Comparison of ENCODE assay signal across 35 mouse cellular contexts in the genomic region with DNA sequence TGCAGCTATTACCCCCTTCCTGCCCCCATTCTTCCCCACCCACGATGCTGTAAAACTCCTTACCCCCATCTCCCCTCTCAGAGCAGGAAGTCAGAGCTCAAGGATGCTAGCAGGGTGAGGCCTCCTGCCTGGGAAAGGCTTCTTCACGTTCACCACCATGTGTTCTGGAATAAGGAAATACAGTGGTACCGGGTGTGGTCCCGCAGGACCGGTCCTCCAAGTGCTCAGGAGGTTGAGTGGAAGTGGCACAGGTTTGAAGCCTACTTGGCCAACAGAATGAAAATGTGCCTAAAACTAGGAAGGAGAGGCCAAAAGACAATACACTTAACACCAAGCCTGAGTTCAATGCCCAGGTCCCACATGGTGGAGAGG. TPM values are rescaled to one million over a fixed set of nuclear protein-coding genes. Genes with fewer than 3 reads are reported as not detected.
DNase-seq lines count a peak whose midpoint lies in the region; ATAC-seq and TF ChIP-seq lines count a peak whose summit lies in the region.
"Had no signal": no experiment of that assay in that cellular context is flagged by ENCODE, and none has a peak within 500 bp of the region (broad histone marks: within the 10 kb centered on the region; RNA-seq: fewer than 3 reads in every experiment).

No protein-coding gene starts in this region.

- ATAC-seq in kidney, embryonic 15.5 days (replicated peaks; ENCODE audit: low FRiP score), result no peak
- ATAC-seq in lung, embryonic 16.5 days (ENCODE audit: low read depth), result no peak; the same call in 1 of the 2 replicates
- peak; percentile 41 for ATAC-seq in lung, postnatal 0 days
- peak; percentile 54; the same call in 1 of the 2 replicates for ATAC-seq in stomach, postnatal 0 days (ENCODE audit: low FRiP score, low TSS enrichment)
- ATAC-seq: forebrain, embryonic 15.5 days; midbrain, embryonic 16.5 days had no signal

- WGBS in kidney, embryonic 15.5 days, result 68% methylated on average over 5 of the region's 5 CpGs
- 33% methylated on average over 5 of the region's 5 CpGs for WGBS in lung, embryonic 16.5 days
- WGBS in lung, adult 2 months, result 38% methylated on average over 5 of the region's 5 CpGs
- WGBS in lung, postnatal 0 days, result 26% methylated on average over 5 of the region's 5 CpGs
- 57% methylated on average over 5 of the region's 5 CpGs for WGBS in stomach, postnatal 0 days

- no peaks in the 10 kb centered on the region for H3K9me3 ChIP-seq in kidney, embryonic 15.5 days (replicated peaks)
- H3K9me3 ChIP-seq in lung, embryonic 16.5 days (ENCODE audit: control insufficient read depth, low read length), result no peaks in the 10 kb centered on the region
- no peaks in the 10 kb centered on the region for H3K9me3 ChIP-seq in lung, postnatal 0 days (ENCODE audit: low read length)
- H3K9me3 ChIP-seq in stomach, postnatal 0 days (ENCODE audit: control insufficient read depth, low read length), result no peaks in the 10 kb centered on the region
- H3K9me3 ChIP-seq: embryonic facial prominence, embryonic 12.5 days; forebrain, embryonic 15.5 days; heart, embryonic 12.5 days; hindbrain, embryonic 13.5 days; limb, embryonic 13.5 days had no signal

- TF ChIP-seq POLR2A in lung, adult 2 months (IDR thresholded peaks at IDR 0.05; ENCODE audit: borderline replicate concordance, extremely low read depth, low read depth, low read length), result no peak

- no peak for DNase-seq in kidney, postnatal 14 days
- no peak for DNase-seq in lung, adult 2 months
- DNase-seq in lung, postnatal 0 days (ENCODE audit: low spot score), result peak; percentile 32
- peak; percentile 40 for DNase-seq in stomach, postnatal 0 days (ENCODE audit: low spot score)
- no peak for DNase-seq in Muller cell, postnatal 12 days (ENCODE audit: inconsistent ontology term)
- DNase-seq in kidney, postnatal 10 days, result no peak
- DNase-seq: adrenal gland, adult 8-10 months; cerebellum, adult 9-10 months; embryo, embryonic 11 days; gastrocnemius, postnatal 36 days; heart, adult 2 months; heart, postnatal 4 days; kidney, adult 2 months; right cerebral cortex, adult 18-20 months; thymus, postnatal 4 days had no signal

- TF ChIP-seq EP300 in lung, postnatal 0 days (IDR thresholded peaks at IDR 0.05), result peak; percentile 5; the same call in 1 of the 2 replicates
- no peak for TF ChIP-seq EP300 in stomach, postnatal 0 days (optimal IDR thresholded peaks at IDR 0.05)

- no peaks in the 10 kb centered on the region for H3K27me3 ChIP-seq in kidney, embryonic 15.5 days
- H3K27me3 ChIP-seq in lung, embryonic 16.5 days (ENCODE audit: control insufficient read depth, insufficient read depth, low read depth, low read length), result no peaks in the 10 kb centered on the region
- H3K27me3 ChIP-seq in lung, postnatal 0 days (replicated peaks; ENCODE audit: insufficient read depth, low read length), result no peaks in the 10 kb centered on the region
- no peaks in the 10 kb centered on the region for H3K27me3 ChIP-seq in stomach, postnatal 0 days (ENCODE audit: control insufficient read depth, insufficient read depth, low read length)
- H3K27me3 ChIP-seq: CH12.LX; embryonic facial prominence, embryonic 12.5 days; forebrain, embryonic 15.5 days; heart, embryonic 12.5 days; hindbrain, embryonic 13.5 days; limb, embryonic 13.5 days had no signal

- TF ChIP-seq CTCF in lung, adult 2 months (IDR thresholded peaks at IDR 0.05; ENCODE audit: insufficient read depth, low read length), result no peak
- TF ChIP-seq CTCF in lung, postnatal 0 days (IDR thresholded peaks at IDR 0.05), result no peak
- TF ChIP-seq CTCF in stomach, postnatal 0 days (IDR thresholded peaks at IDR 0.05; ENCODE audit: low read depth), result no peak

- H3K9ac ChIP-seq in kidney, embryonic 15.5 days, result no peak overlapping the region
- H3K9ac ChIP-seq in lung, embryonic 16.5 days (ENCODE audit: low read length), result no peak overlapping the region
- H3K9ac ChIP-seq in lung, postnatal 0 days (replicated peaks; ENCODE audit: low read depth), result no peak overlapping the region
- no peak overlapping the region for H3K9ac ChIP-seq in stomach, postnatal 0 days (ENCODE audit: low read length)
- H3K9ac ChIP-seq: embryonic facial prominence, embryonic 12.5 days; forebrain, embryonic 15.5 days; heart, embryonic 12.5 days; hindbrain, embryonic 13.5 days; limb, embryonic 13.5 days had no signal

- 0 out of 2 replicates have a peak overlapping the region, but pooled peaks have one; percentile 1 for H3K27ac ChIP-seq in kidney, embryonic 15.5 days
- peak overlapping the region; percentile 25 for H3K27ac ChIP-seq in lung, embryonic 16.5 days (ENCODE audit: low read length)
- H3K27ac ChIP-seq in lung, postnatal 0 days (ENCODE audit: low read length), result 0 out of 2 replicates have a peak overlapping the region, but pooled peaks have one; percentile 20
- no peak overlapping the region for H3K27ac ChIP-seq in stomach, postnatal 0 days (replicated peaks)
- H3K27ac ChIP-seq: embryonic facial prominence, embryonic 12.5 days; forebrain, embryonic 10.5 days; forebrain, embryonic 15.5 days; heart, adult 2 months; hindbrain, embryonic 13.5 days; kidney, postnatal 0 days; limb, embryonic 13.5 days had no signal

- H3K36me3 ChIP-seq in kidney, embryonic 15.5 days, result no peaks in the 10 kb centered on the region
- H3K36me3 ChIP-seq in lung, embryonic 16.5 days (ENCODE audit: control insufficient read depth, insufficient read depth, low read length), result no peaks in the 10 kb centered on the region
- no peaks in the 10 kb centered on the region for H3K36me3 ChIP-seq in lung, postnatal 0 days (ENCODE audit: insufficient read depth, low read length)
- H3K36me3 ChIP-seq in stomach, postnatal 0 days (ENCODE audit: control insufficient read depth, insufficient read depth, low read length), result no peaks in the 10 kb centered on the region
- H3K36me3 ChIP-seq: embryonic facial prominence, embryonic 12.5 days; forebrain, embryonic 10.5 days; forebrain, embryonic 15.5 days; heart, embryonic 12.5 days; hindbrain, embryonic 13.5 days; limb, embryonic 13.5 days had no signal

- peaks cover 17% of the 10 kb centered on the region; the same call in 1 of the 2 replicates for H3K4me1 ChIP-seq in kidney, embryonic 15.5 days
- H3K4me1 ChIP-seq in lung, embryonic 16.5 days (replicated peaks; ENCODE audit: control insufficient read depth, insufficient read depth, low read length), result peaks cover 15% of the 10 kb centered on the region
- H3K4me1 ChIP-seq in lung, adult 2 months (ENCODE audit: control insufficient read depth, insufficient read depth, low read length), result no peaks in the 10 kb centered on the region
- no peaks in the 10 kb centered on the region for H3K4me1 ChIP-seq in lung, postnatal 0 days (ENCODE audit: insufficient read depth, low read depth, low read length)
- no peaks in the 10 kb centered on the region for H3K4me1 ChIP-seq in stomach, postnatal 0 days (replicated peaks; ENCODE audit: control insufficient read depth, insufficient read depth)
- H3K4me1 ChIP-seq: limb, embryonic 13.5 days had no signal

- H3K4me2 ChIP-seq in kidney, embryonic 15.5 days, result no peak overlapping the region
- no peak overlapping the region for H3K4me2 ChIP-seq in lung, embryonic 16.5 days (ENCODE audit: low read depth, low read length)
- H3K4me2 ChIP-seq in lung, postnatal 0 days (replicated peaks; ENCODE audit: low read depth, low read length), result no peak overlapping the region
- H3K4me2 ChIP-seq in stomach, postnatal 0 days (replicated peaks; ENCODE audit: low read depth), result no peak overlapping the region
- H3K4me2 ChIP-seq: embryonic facial prominence, embryonic 12.5 days; forebrain, embryonic 15.5 days; heart, embryonic 12.5 days; hindbrain, embryonic 13.5 days; limb, embryonic 13.5 days; liver, embryonic 11.5 days; midbrain, embryonic 11.5 days had no signal

- no peak overlapping the region for H3K4me3 ChIP-seq in kidney, embryonic 15.5 days (replicated peaks)
- no peak overlapping the region for H3K4me3 ChIP-seq in lung, embryonic 16.5 days (ENCODE audit: low read length)
- H3K4me3 ChIP-seq in lung, adult 2 months (replicated peaks; ENCODE audit: extremely low read depth, low read depth, low read length), result no peak overlapping the region
- no peak overlapping the region for H3K4me3 ChIP-seq in lung, postnatal 0 days (ENCODE audit: low read depth, low read length)
- no peak overlapping the region for H3K4me3 ChIP-seq in stomach, postnatal 0 days (ENCODE audit: low read depth, low read length)
- H3K4me3 ChIP-seq: embryonic facial prominence, embryonic 12.5 days; forebrain, embryonic 10.5 days; forebrain, embryonic 15.5 days; heart, adult 2 months; heart, embryonic 12.5 days; hindbrain, embryonic 13.5 days; limb, embryonic 13.5 days had no signal

RNA-seq across cellular contexts. Expression of a gene that starts 9.3 kb away (rescaled TPM):
- not detected in 2 replicates for polyA plus RNA-seq in kidney, embryonic 15.5 days (2015; fragmentation: Nextera tagmentation; extraction: Ambion mirVana)
- 3.2 TPM in 1 of 2 replicates, not detected in the other for polyA plus RNA-seq in lung, embryonic 16.5 days (2015; fragmentation: Nextera tagmentation; extraction: Ambion mirVana)
- 0.34 TPM in 1 of 2 replicates, not detected in the other for polyA plus RNA-seq in lung, adult 2 months (2012; rRNA removed)
- 0.47 TPM in 1 of 2 replicates, not detected in the other for polyA plus RNA-seq in lung, postnatal 0 days (2015; fragmentation: Nextera tagmentation; extraction: Ambion mirVana)
- 5.9 and 7.6 TPM in 2 replicates for polyA plus RNA-seq in stomach, postnatal 0 days (2015; fragmentation: Nextera tagmentation; extraction: Ambion mirVana)
- polyA plus RNA-seq: C2C12; embryonic facial prominence, embryonic 12.5 days; forebrain, embryonic 10.5 days; forebrain, embryonic 15.5 days; frontal cortex, adult 2 months; heart, adult 2 months; heart, embryonic 12.5 days; heart, postnatal 0 days; hindbrain, embryonic 13.5 days; kidney, adult 2 months; limb, embryonic 13.5 days; liver, embryonic 11.5 days; liver, embryonic 16.5 days; midbrain, embryonic 11.5 days; midbrain, embryonic 16.5 days; neural tube, embryonic 11.5 days; spleen, adult 2 months; testis, adult 2 months had no signal

RNA-seq across cellular contexts. Expression of a gene that starts 23.8 kb away (rescaled TPM):
- polyA plus RNA-seq in kidney, embryonic 15.5 days (2015; fragmentation: Nextera tagmentation; extraction: Ambion mirVana), result 7.0 and 8.2 TPM in 2 replicates
- 5.1 and 6.1 TPM in 2 replicates for polyA plus RNA-seq in lung, embryonic 16.5 days (2015; fragmentation: Nextera tagmentation; extraction: Ambion mirVana)
- polyA plus RNA-seq in lung, adult 2 months (2012; rRNA removed), result 0.24 and 0.38 TPM in 2 replicates
- 2.9 and 3.9 TPM in 2 replicates for polyA plus RNA-seq in lung, postnatal 0 days (2015; fragmentation: Nextera tagmentation; extraction: Ambion mirVana)
- 2.4 TPM in 2 replicates for polyA plus RNA-seq in stomach, postnatal 0 days (2015; fragmentation: Nextera tagmentation; extraction: Ambion mirVana)

Comparison
In these comparisons a context has a peak if more than half of its experiments do, and no peak if none do; other contexts are left out.
1. ATAC-seq: peak in lung, postnatal 0 days (single experiment) and stomach, postnatal 0 days (single experiment); none in kidney, embryonic 15.5 days (single experiment) and lung, embryonic 16.5 days (single experiment).
2. DNase-seq: peak in lung, postnatal 0 days (single experiment) and stomach, postnatal 0 days (single experiment); none in kidney, postnatal 14 days (single experiment), lung, adult 2 months (single experiment), Muller cell, postnatal 12 days (single experiment) and kidney, postnatal 10 days (single experiment).